Mouse (Mus musculus) heart, postnatal 0 days (tissue): ENCODE measurements around the gene Kctd18.

Experiments used
- CTCF ChIP-seq: IDR thresholded peaks from 2 replicates; pipeline ENCODE4 v1.5.1; 2016; ENCODE audit warnings: antibody characterized with exemption, control low read depth, low read depth
- EP300 ChIP-seq: IDR thresholded peaks from 2 replicates; pipeline ENCODE4 v1.6.1; 2016; ENCODE audit warnings: antibody characterized with exemption, low read depth

GRCm38 (mm10) chr1:57942215-57942614 is 76.5 kb downstream of the Kctd18 start:
- TF ChIP-seq CTCF (no peak), EP300 (no peak)
